Mouse (Mus musculus): ENCODE results near the gene Amhr2. TPM values are rescaled to one million over a fixed set of nuclear protein-coding genes. Genes with fewer than 3 reads are reported as not detected.

The Amhr2 gene
- 0.18 and 2.7 TPM in 2 replicates for polyA plus RNA-seq (2012; rRNA removed)

DNA sequence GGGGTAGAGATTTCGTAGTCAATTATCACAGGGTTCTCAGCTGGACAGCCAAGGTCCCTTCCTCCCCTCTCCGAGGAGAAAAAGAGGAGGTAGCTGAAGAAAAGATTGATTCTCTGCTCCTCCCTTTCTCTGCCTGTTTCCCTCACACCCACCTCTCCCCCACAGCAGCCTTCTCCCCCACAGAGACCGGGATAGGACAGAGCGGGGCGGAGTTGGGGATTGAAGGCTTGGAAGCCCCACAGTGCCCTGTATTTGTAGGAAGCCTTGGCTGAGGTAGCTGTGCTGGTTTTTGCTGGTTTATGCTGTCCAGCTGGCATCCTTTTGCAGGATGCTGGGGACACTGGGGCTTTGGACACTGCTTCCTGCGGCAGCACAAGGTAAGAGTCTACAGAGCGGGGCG is at the start of gene Amhr2:
Gene Amhr2, plus strand, starts transcription at position 222 of the 400 bp plus-strand sequence.
- WGBS: 81% methylated on average over 8 of the region's 8 CpGs
- H3K27ac ChIP-seq (ENCODE audit: insufficient read depth, low read depth, low read length): no peak within 1 kb of the TSS
- no peaks in the 10 kb centered on the region for H3K4me1 ChIP-seq (ENCODE audit: control insufficient read depth, insufficient read depth, insufficient read length, low read length)
- H3K27me3 ChIP-seq (ENCODE audit: control insufficient read depth, insufficient read depth, low read length): peaks cover 2% of the 10 kb centered on the region; the same call in 1 of the 2 replicates
- no peak within 1 kb of the TSS for H3K4me3 ChIP-seq (ENCODE audit: low read depth, low read length)
- no peaks in the 10 kb centered on the region for H3K36me3 ChIP-seq (ENCODE audit: control insufficient read depth, insufficient read depth, low read length)
- no peak for TF ChIP-seq POLR2A (IDR thresholded peaks at IDR 0.05; ENCODE audit: low read depth, low read length)
- no peak for TF ChIP-seq CTCF (IDR thresholded peaks at IDR 0.05; ENCODE audit: extremely low read depth, insufficient read length, insufficient replicate concordance, low read depth, low read length)

DNA sequence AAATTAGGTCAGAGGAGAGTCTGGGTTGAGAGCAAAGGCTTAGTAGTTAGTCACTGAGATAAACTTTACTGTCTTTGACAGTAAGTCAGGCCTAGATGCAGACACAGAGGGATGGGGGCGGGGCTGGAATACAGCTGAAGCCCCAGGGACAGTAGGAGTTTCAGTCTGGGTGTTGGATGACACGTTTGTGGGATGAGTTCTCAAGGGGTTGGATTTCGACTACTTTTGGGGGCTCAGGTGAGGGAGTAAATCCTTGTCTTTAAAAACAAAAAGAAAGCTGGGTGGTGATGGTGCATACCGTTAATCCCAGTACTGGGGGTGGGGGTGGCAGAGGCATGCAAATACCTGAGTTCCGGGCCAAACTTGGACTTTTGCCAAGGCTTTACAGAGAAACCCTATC is 46.5 kb upstream of the Amhr2 start:
- no peak for TF ChIP-seq CTCF (IDR thresholded peaks at IDR 0.05; ENCODE audit: extremely low read depth, insufficient read length, insufficient replicate concordance, low read depth, low read length)
- no peak for TF ChIP-seq POLR2A (IDR thresholded peaks at IDR 0.05; ENCODE audit: low read depth, low read length)
- H3K4me1 ChIP-seq (ENCODE audit: control insufficient read depth, insufficient read depth, insufficient read length, low read length): peaks cover 11% of the 10 kb centered on the region
- H3K27me3 ChIP-seq (ENCODE audit: control insufficient read depth, insufficient read depth, low read length): no peaks in the 10 kb centered on the region
- H3K36me3 ChIP-seq (ENCODE audit: control insufficient read depth, insufficient read depth, low read length): no peaks in the 10 kb centered on the region
- H3K4me3 ChIP-seq (ENCODE audit: low read depth, low read length): no peak overlapping the region
- H3K27ac ChIP-seq (ENCODE audit: insufficient read depth, low read depth, low read length): peak overlapping the region; percentile 96
- 53% methylated on average over 5 of the region's 5 CpGs for WGBS

DNA sequence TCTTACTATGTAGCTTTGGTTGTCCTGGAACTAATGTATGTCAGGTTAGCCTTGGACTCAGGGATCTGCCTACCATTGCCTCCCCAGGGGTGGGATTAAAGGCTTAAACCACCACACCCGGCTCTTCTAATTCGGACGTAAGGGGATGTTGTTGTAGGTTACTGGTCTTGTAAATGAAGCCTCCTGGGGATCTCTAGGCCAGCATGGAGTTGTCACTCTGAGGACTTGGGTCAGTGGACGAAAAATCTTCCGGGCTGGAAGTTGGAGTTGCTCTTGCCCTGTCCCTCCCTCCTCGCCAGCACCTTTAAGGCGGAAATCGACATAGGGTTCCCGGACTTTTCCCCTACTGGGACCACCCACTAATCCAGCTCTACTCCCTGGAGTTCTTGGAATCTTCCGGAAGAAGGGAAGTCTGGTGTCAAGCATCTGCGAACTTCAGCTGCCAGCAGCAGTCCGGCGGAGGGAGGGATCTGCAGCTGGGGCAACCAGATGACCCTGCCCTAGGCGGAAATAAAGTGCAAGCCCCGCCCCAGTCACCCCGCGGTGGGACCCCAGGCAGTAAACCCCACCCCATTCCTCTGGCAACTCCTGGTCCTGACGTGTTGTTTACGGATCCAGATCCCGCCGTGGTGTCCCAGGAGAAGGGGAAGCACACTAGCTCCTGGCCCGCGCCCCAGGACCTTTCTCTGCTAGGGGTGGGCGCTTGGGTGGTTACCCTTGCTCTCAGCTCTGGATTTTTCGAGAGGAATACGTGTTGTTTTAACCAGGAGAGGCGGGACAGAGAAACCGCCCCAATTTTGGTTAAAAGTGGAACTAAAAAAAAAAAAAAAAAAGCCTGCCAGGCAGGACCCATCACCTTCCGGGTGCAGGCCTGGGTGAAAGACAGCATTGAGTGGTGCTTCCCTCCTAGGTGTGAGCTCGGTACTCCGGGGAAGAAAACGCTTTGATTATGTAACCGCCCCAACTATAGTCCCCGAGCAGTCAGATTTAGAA is 45.6 kb upstream of the Amhr2 start:
- Histone ChIP-seq H3K36me3 (ENCODE audit: control insufficient read depth, insufficient read depth, low read length) (no peaks in the 10 kb centered on the region), H3K27me3 (ENCODE audit: control insufficient read depth, insufficient read depth, low read length) (no peaks in the 10 kb centered on the region), H3K27ac (ENCODE audit: insufficient read depth, low read depth, low read length) (peak overlapping the region; percentile 96), H3K4me3 (ENCODE audit: low read depth, low read length) (peak overlapping the region; percentile 72), H3K4me1 (ENCODE audit: control insufficient read depth, insufficient read depth, insufficient read length, low read length) (peaks cover 12% of the 10 kb centered on the region)
- TF ChIP-seq POLR2A (IDR thresholded peaks at IDR 0.05; ENCODE audit: low read depth, low read length) (peak; percentile 85), CTCF (IDR thresholded peaks at IDR 0.05; ENCODE audit: extremely low read depth, insufficient read length, insufficient replicate concordance, low read depth, low read length) (peak; percentile 26; the same call in 1 of the 2 replicates)
- WGBS: 1% methylated on average over 34 of the region's 34 CpGs

DNA sequence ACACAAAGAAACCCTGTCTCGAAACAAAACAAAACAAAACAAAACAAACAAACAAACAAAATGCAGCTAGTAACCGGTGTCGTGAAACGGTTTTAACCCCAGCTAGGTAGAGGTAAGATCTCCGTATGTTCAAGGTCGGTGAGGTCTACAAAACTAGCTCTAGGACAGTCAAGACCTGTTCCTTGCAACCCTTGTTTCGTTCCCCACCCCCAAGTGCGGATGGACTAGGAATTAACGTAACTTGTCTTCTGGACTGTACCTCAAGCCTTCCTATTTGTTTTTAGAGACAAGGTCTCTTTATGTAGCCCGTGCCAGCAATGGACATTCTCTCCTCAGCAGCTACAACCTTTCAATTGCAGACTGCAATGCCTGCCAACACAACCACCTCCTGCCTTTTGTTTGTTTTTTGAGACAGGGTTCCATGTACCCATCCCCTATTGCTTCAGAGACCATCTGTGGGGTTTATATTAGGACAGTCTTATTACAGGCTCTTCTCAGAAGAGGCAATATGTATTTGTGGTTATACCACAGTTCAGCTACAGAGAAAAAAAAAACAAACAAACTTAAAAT is 44.6 kb upstream of the Amhr2 start:
- Histone ChIP-seq H3K27me3 (ENCODE audit: control insufficient read depth, insufficient read depth, low read length) (no peaks in the 10 kb centered on the region), H3K36me3 (ENCODE audit: control insufficient read depth, insufficient read depth, low read length) (no peaks in the 10 kb centered on the region), H3K4me3 (ENCODE audit: low read depth, low read length) (no peak overlapping the region), H3K4me1 (ENCODE audit: control insufficient read depth, insufficient read depth, insufficient read length, low read length) (peaks cover 10% of the 10 kb centered on the region; the same call in 1 of the 2 replicates), H3K27ac (ENCODE audit: insufficient read depth, low read depth, low read length) (peak overlapping the region; percentile 96)
- TF ChIP-seq CTCF (IDR thresholded peaks at IDR 0.05; ENCODE audit: extremely low read depth, insufficient read length, insufficient replicate concordance, low read depth, low read length) (no peak), POLR2A (IDR thresholded peaks at IDR 0.05; ENCODE audit: low read depth, low read length) (no peak)
- WGBS: 82% methylated on average over 10 of the region's 10 CpGs

DNA sequence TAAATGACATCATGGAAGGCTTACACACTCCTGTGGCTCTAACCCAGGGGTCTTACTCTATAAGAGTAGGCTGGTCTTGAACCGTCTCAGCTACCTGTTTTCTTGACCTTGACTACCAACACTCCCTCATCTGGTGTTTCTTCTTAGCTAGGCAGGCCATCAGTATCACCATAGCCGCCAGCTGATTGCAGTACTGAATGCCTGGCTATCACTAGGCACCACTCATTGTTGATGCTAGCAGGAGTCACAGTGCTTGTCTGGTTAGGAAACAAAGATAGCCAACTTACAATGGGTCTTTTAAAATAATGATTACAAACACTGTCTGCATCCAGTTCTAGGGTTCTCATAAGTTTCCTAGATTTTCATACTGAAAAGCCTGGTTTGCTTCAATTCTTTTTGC is 43.9 kb upstream of the Amhr2 start:
- WGBS: 96% methylated on average over 2 of the region's 2 CpGs
- no peak for TF ChIP-seq CTCF (IDR thresholded peaks at IDR 0.05; ENCODE audit: extremely low read depth, insufficient read length, insufficient replicate concordance, low read depth, low read length)
- no peak for TF ChIP-seq POLR2A (IDR thresholded peaks at IDR 0.05; ENCODE audit: low read depth, low read length)
- no peaks in the 10 kb centered on the region for H3K36me3 ChIP-seq (ENCODE audit: control insufficient read depth, insufficient read depth, low read length)

DNA sequence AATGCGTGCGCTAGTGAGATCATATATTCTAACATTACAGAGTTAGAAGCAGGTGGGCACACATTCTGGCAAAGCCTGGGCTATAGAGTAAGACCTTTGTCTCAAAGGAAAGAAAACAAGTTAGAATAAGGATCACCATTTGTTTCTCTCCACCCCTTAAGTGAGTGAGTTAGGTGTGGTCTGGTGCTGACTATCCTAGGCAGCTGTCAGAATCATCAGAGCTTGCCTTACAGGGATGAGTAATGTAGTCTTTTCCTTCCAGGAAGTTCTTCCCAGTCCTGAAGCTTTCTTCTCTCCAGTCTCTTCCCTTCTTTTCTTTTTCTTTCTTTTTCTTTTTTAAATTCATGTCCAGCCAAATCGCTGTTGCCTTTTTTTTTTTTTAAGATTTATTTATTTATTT is 43.0 kb upstream of the Amhr2 start:
- Histone ChIP-seq H3K4me1 (ENCODE audit: control insufficient read depth, insufficient read depth, insufficient read length, low read length) (peaks cover 3% of the 10 kb centered on the region; the same call in 1 of the 2 replicates), H3K36me3 (ENCODE audit: control insufficient read depth, insufficient read depth, low read length) (no peaks in the 10 kb centered on the region), H3K4me3 (ENCODE audit: low read depth, low read length) (no peak overlapping the region), H3K27me3 (ENCODE audit: control insufficient read depth, insufficient read depth, low read length) (no peaks in the 10 kb centered on the region), H3K27ac (ENCODE audit: insufficient read depth, low read depth, low read length) (no peak overlapping the region)
- TF ChIP-seq CTCF (IDR thresholded peaks at IDR 0.05; ENCODE audit: extremely low read depth, insufficient read length, insufficient replicate concordance, low read depth, low read length) (no peak), POLR2A (IDR thresholded peaks at IDR 0.05; ENCODE audit: low read depth, low read length) (no peak)
- WGBS: 95% methylated on average over 3 of the region's 3 CpGs

More for the DNA sequence above, 43.9 kb upstream of the Amhr2 start:
- no peak overlapping the region for H3K4me3 ChIP-seq (ENCODE audit: low read depth, low read length)
- no peaks in the 10 kb centered on the region for H3K27me3 ChIP-seq (ENCODE audit: control insufficient read depth, insufficient read depth, low read length)
- peaks cover 7% of the 10 kb centered on the region; the same call in 1 of the 2 replicates for H3K4me1 ChIP-seq (ENCODE audit: control insufficient read depth, insufficient read depth, insufficient read length, low read length)
- H3K27ac ChIP-seq (ENCODE audit: insufficient read depth, low read depth, low read length): no peak overlapping the region
